Mouse (Mus musculus) hindbrain, embryonic 16.5 days (tissue): ENCODE measurements at regions not wholly inside any gene's neighbourhood (a gene's known extent, or its start where the extent isn't known, plus 50 kb on each side); places are given as distances from the start of the nearest gene placed in this dataset.

Source experiments
- ATAC-seq: fragments of 200-750 bp; cut with Nextera tagmentation; 2 replicates; pipeline ENCODE4 v1.8.0; 2017; ENCODE audit warnings: moderate TSS enrichment, moderate library complexity
- H3K27ac ChIP-seq: fragments of 300-500 bp; sonication (generic); 2 replicates; pipeline ENCODE4 v1.5.1; 2014; ENCODE audit warnings: low read depth, mild to moderate bottlenecking, control low read depth, low read length, moderate library complexity
- H3K27me3 ChIP-seq: fragments of 300-500 bp; sonication (generic); replicated peaks from 2 replicates; pipeline ENCODE4 v1.6.1; 2014; ENCODE audit warnings: low read length; ENCODE audit not compliant: control insufficient read depth, insufficient read depth
- H3K36me3 ChIP-seq: fragments of 300-500 bp; sonication (generic); 2 replicates; pipeline ENCODE4 v1.6.1; 2014; ENCODE audit warnings: mild to moderate bottlenecking, low read length, moderate library complexity, mixed read lengths; ENCODE audit not compliant: control insufficient read depth, insufficient read depth
- H3K4me1 ChIP-seq: fragments of 300-500 bp; sonication (generic); 2 replicates; pipeline ENCODE4 v1.6.1; 2014; ENCODE audit warnings: low read depth, low read length; ENCODE audit not compliant: control insufficient read depth, insufficient read depth
- H3K4me2 ChIP-seq: fragments of 300-500 bp; sonication (generic); 2 replicates; pipeline ENCODE4 v1.6.1; 2014; ENCODE audit warnings: mild to moderate bottlenecking, low read length, control low read depth, moderate library complexity
- H3K4me3 ChIP-seq: fragments of 300-500 bp; sonication (generic); 2 replicates; pipeline ENCODE4 v1.5.1; 2014; ENCODE audit warnings: mild to moderate bottlenecking, low read length, control low read depth, moderate library complexity
- H3K9ac ChIP-seq: fragments of 300-500 bp; sonication (generic); 2 replicates; pipeline ENCODE4 v1.6.1; 2014; ENCODE audit warnings: low read depth, mild to moderate bottlenecking, control low read depth, low read length, moderate library complexity
- H3K9me3 ChIP-seq: fragments of 300-500 bp; sonication (generic); 2 replicates; pipeline ENCODE4 v1.6.1; 2014; ENCODE audit warnings: mild to moderate bottlenecking, low read length, moderate library complexity; ENCODE audit not compliant: control insufficient read depth
- WGBS: fragments of 180-500 bp; shearing (Covaris S2); extraction: QIAGEN DNeasy Blood & Tissue Kit; methylation state at CpG from one replicate; pipeline ENCODE4 v1.1.7; 2014; 5-methylcytosine and 5-hydroxymethylcytosine counted together

- no peak overlapping the region for H3K27ac ChIP-seq
- no peak overlapping the region for H3K9ac ChIP-seq
- 79% methylated on average over 6 of the region's 6 CpGs for WGBS
- H3K4me3 ChIP-seq, result no peak overlapping the region
- no peaks in the 10 kb centered on the region for H3K36me3 ChIP-seq
- no peaks in the 10 kb centered on the region for H3K9me3 ChIP-seq
- no peak overlapping the region for H3K4me2 ChIP-seq
- H3K27me3 ChIP-seq, result no peaks in the 10 kb centered on the region
- no peaks in the 10 kb centered on the region for H3K4me1 ChIP-seq
- no peak for ATAC-seq
These were observed 321.1 kb upstream of the Tbx3 start for GRCm38 (mm10) chr5:119349395-119349794.

GRCm38 (mm10) chr5:119350325-119350915 lies 320.0 kb upstream of the Tbx3 start:
- no peak overlapping the region for H3K4me3 ChIP-seq
- H3K27ac ChIP-seq, result no peak overlapping the region
- no peaks in the 10 kb centered on the region for H3K9me3 ChIP-seq
- H3K4me1 ChIP-seq, result no peaks in the 10 kb centered on the region
- no peak overlapping the region for H3K9ac ChIP-seq
- H3K27me3 ChIP-seq, result no peaks in the 10 kb centered on the region
- WGBS, result 78% methylated on average over 8 of the region's 8 CpGs
- H3K4me2 ChIP-seq, result no peak overlapping the region
- ATAC-seq, result no peak
- no peaks in the 10 kb centered on the region for H3K36me3 ChIP-seq

- Histone ChIP-seq H3K4me3 (no peak overlapping the region), H3K27ac (no peak overlapping the region), H3K36me3 (no peaks in the 10 kb centered on the region), H3K9me3 (no peaks in the 10 kb centered on the region), H3K27me3 (no peaks in the 10 kb centered on the region), H3K4me2 (no peak overlapping the region), H3K9ac (no peak overlapping the region), H3K4me1 (no peaks in the 10 kb centered on the region)
- WGBS, result 92% methylated on average over 10 of the region's 10 CpGs
- no peak for ATAC-seq
These were observed 315.0 kb upstream of the Tbx3 start for GRCm38 (mm10) chr5:119355471-119355870.

- no peak overlapping the region for H3K9ac ChIP-seq
- H3K4me2 ChIP-seq, result no peak overlapping the region
- H3K27me3 ChIP-seq, result no peaks in the 10 kb centered on the region
- H3K4me1 ChIP-seq, result no peaks in the 10 kb centered on the region
- 82% methylated on average over 5 of the region's 5 CpGs for WGBS
- H3K9me3 ChIP-seq, result no peaks in the 10 kb centered on the region
- no peak overlapping the region for H3K27ac ChIP-seq
- H3K4me3 ChIP-seq, result no peak overlapping the region
- no peak for ATAC-seq
- H3K36me3 ChIP-seq, result no peaks in the 10 kb centered on the region
These were observed 314.4 kb upstream of the Tbx3 start for GRCm38 (mm10) chr5:119356051-119356450.

- no peaks in the 10 kb centered on the region for H3K9me3 ChIP-seq
- no peak overlapping the region for H3K9ac ChIP-seq
- ATAC-seq, result no peak
- H3K27me3 ChIP-seq, result no peaks in the 10 kb centered on the region
- H3K36me3 ChIP-seq, result no peaks in the 10 kb centered on the region
- H3K4me2 ChIP-seq, result no peak overlapping the region
- WGBS, result 59% methylated on average over 5 of the region's 5 CpGs
- no peak overlapping the region for H3K27ac ChIP-seq
- no peaks in the 10 kb centered on the region for H3K4me1 ChIP-seq
- no peak overlapping the region for H3K4me3 ChIP-seq
These were observed 310.8 kb upstream of the Tbx3 start for GRCm38 (mm10) chr5:119359709-119360108.

- Histone ChIP-seq H3K4me3 (no peak overlapping the region), H3K9ac (no peak overlapping the region), H3K4me2 (no peak overlapping the region), H3K27ac (no peak overlapping the region), H3K9me3 (no peaks in the 10 kb centered on the region), H3K27me3 (no peaks in the 10 kb centered on the region), H3K36me3 (no peaks in the 10 kb centered on the region), H3K4me1 (no peaks in the 10 kb centered on the region)
- WGBS, result 90% methylated on average over 2 of the region's 2 CpGs
- no peak for ATAC-seq
These were observed 310.1 kb upstream of the Tbx3 start for GRCm38 (mm10) chr5:119360351-119360750.

- no peaks in the 10 kb centered on the region for H3K36me3 ChIP-seq
- H3K27ac ChIP-seq, result no peak overlapping the region
- H3K4me1 ChIP-seq, result no peaks in the 10 kb centered on the region
- ATAC-seq, result no peak
- no peak overlapping the region for H3K4me3 ChIP-seq
- H3K9ac ChIP-seq, result no peak overlapping the region
- WGBS, result 79% methylated on average over 6 of the region's 6 CpGs
- no peaks in the 10 kb centered on the region for H3K27me3 ChIP-seq
- no peaks in the 10 kb centered on the region for H3K9me3 ChIP-seq
- H3K4me2 ChIP-seq, result no peak overlapping the region
These were observed 308.9 kb upstream of the Tbx3 start for GRCm38 (mm10) chr5:119361406-119362044.

- WGBS, result 80% methylated on average over 12 of the region's 12 CpGs
- no peaks in the 10 kb centered on the region for H3K27me3 ChIP-seq
- H3K4me3 ChIP-seq, result no peak overlapping the region
- no peak for ATAC-seq
- no peak overlapping the region for H3K27ac ChIP-seq
- H3K9ac ChIP-seq, result no peak overlapping the region
- no peak overlapping the region for H3K4me2 ChIP-seq
- H3K4me1 ChIP-seq, result no peaks in the 10 kb centered on the region
- H3K9me3 ChIP-seq, result no peaks in the 10 kb centered on the region
- no peaks in the 10 kb centered on the region for H3K36me3 ChIP-seq
These were observed 308.0 kb upstream of the Tbx3 start for GRCm38 (mm10) chr5:119362452-119362851.

- Histone ChIP-seq H3K36me3 (no peaks in the 10 kb centered on the region), H3K27me3 (no peaks in the 10 kb centered on the region), H3K4me2 (no peak overlapping the region), H3K27ac (no peak overlapping the region), H3K9ac (no peak overlapping the region), H3K4me3 (no peak overlapping the region), H3K4me1 (no peaks in the 10 kb centered on the region), H3K9me3 (no peaks in the 10 kb centered on the region)
- ATAC-seq, result no peak
- WGBS, result 65% methylated on average over 4 of the region's 4 CpGs
These were observed 306.2 kb upstream of the Tbx3 start for GRCm38 (mm10) chr5:119364250-119364649.
